Mouse (Mus musculus) embryonic facial prominence, embryonic 13.5 days (tissue): ENCODE results near the gene Arhgef33. TPM values are rescaled to one million over a fixed set of nuclear protein-coding genes. Genes with fewer than 3 reads are reported as not detected.

Experiments
- polyA plus RNA-seq: library from polyadenylated mRNA; unstranded; fragments of >200 nt; fragmentation: Nextera tagmentation; extraction: Ambion mirVana; gene quantifications from 2 replicates; pipeline ENCODE4 v1.2.1, GENCODE M21; 2015

Gene Arhgef33
- polyA plus RNA-seq, 1 experiment from 2014 or later: 1.5 TPM

Other genes starting within 250 kb of the Arhgef33 start
- 70.0 and 71.3 TPM in 2 replicates for gene Hnrnpll, start 245.1 kb upstream of the Arhgef33 start, polyA plus RNA-seq
- gene Galm, start 179.9 kb upstream of the Arhgef33 start, polyA plus RNA-seq: 20.0 and 23.7 TPM in 2 replicates
- gene Srsf7, start 100.1 kb upstream of the Arhgef33 start, polyA plus RNA-seq: 693 and 708 TPM in 2 replicates
- gene Ttc39d, start 99.9 kb upstream of the Arhgef33 start, polyA plus RNA-seq: 0.12 TPM in 1 of 2 replicates, not detected in the other
- gene Gemin6, start 83.0 kb upstream of the Arhgef33 start, polyA plus RNA-seq: 34.5 and 41.2 TPM in 2 replicates
- 24.3 and 25.1 TPM in 2 replicates for gene Morn2, start 17.2 kb upstream of the Arhgef33 start, polyA plus RNA-seq
- 21.8 and 23.7 TPM in 2 replicates for gene Dhx57, start 16.9 kb upstream of the Arhgef33 start, polyA plus RNA-seq
- 1.6 and 3.0 TPM in 2 replicates for gene Gm10190, start 66.1 kb downstream of the Arhgef33 start, polyA plus RNA-seq
- 5.5 and 6.8 TPM in 2 replicates for gene Sos1, start 173.0 kb downstream of the Arhgef33 start, polyA plus RNA-seq